Mouse (Mus musculus) embryonic facial prominence, embryonic 11.5 days (tissue): Measurements from ENCODE around the gene Aldh5a1. TPM values are rescaled to one million over a fixed set of nuclear protein-coding genes. Genes with fewer than 3 reads are reported as not detected.
A peak's percentile ranks its signal among the peaks of the same experiment; 100 is the strongest.
"Not testable (repeated sequence)": the region's sequence is repeated elsewhere in the genome, so short reads cannot be mapped to it uniquely, and the experiment has no call there.

ENCODE experiments used
- ATAC-seq: fragments of 200-750 bp; cut with Nextera tagmentation; replicated peaks from 2 replicates; pipeline ENCODE4 v1.8.0; 2017; ENCODE audit warnings: low read depth; ENCODE audit not compliant: insufficient number of reproducible peaks, low FRiP score, low TSS enrichment
- DNase-seq: peaks from one replicate; pipeline ENCODE4 v3.0.0-alpha.2; 2015; ENCODE audit warnings: low spot score
- H3K27ac ChIP-seq: fragments of 300-500 bp; sonication (generic); replicated peaks from 2 replicates; pipeline ENCODE4 v1.5.1; 2014; ENCODE audit warnings: mild to moderate bottlenecking, low read depth, low read length, control low read depth
- H3K27me3 ChIP-seq: fragments of 300-500 bp; sonication (generic); 2 replicates; pipeline ENCODE4 v1.6.1; 2014; ENCODE audit warnings: mild to moderate bottlenecking, low read length, moderate library complexity, mixed read lengths; ENCODE audit not compliant: control insufficient read depth, insufficient read depth
- H3K36me3 ChIP-seq: fragments of 300-500 bp; sonication (generic); replicated peaks from 2 replicates; pipeline ENCODE4 v1.6.1; 2014; ENCODE audit warnings: low read depth, mild to moderate bottlenecking, low read length, moderate library complexity, mixed read lengths; ENCODE audit not compliant: control insufficient read depth, insufficient read depth
- H3K4me1 ChIP-seq: fragments of 300-500 bp; sonication (generic); 2 replicates; pipeline ENCODE4 v1.6.1; 2014; ENCODE audit warnings: low read length, mixed read lengths; ENCODE audit not compliant: control insufficient read depth, insufficient read depth
- H3K4me2 ChIP-seq: fragments of 300-500 bp; sonication (generic); 2 replicates; pipeline ENCODE4 v1.6.1; 2014; ENCODE audit warnings: low read depth, mild to moderate bottlenecking, control low read depth, low read length, moderate library complexity
- H3K4me3 ChIP-seq: fragments of 300-500 bp; sonication (generic); 2 replicates; pipeline ENCODE4 v1.5.1; 2014; ENCODE audit warnings: low read depth, low read length, control low read depth
- H3K9ac ChIP-seq: fragments of 300-500 bp; sonication (generic); replicated peaks from 2 replicates; pipeline ENCODE4 v1.6.1; 2014; ENCODE audit warnings: mild to moderate bottlenecking, control low read depth, low read length
- H3K9me3 ChIP-seq: fragments of 300-500 bp; sonication (generic); replicated peaks from 2 replicates; pipeline ENCODE4 v1.6.1; 2016; ENCODE audit warnings: mild to moderate bottlenecking, low read length, inconsistent platforms, mixed read lengths; ENCODE audit not compliant: control insufficient read depth
- WGBS: fragments of 180-500 bp; shearing (Covaris S2); extraction: QIAGEN DNeasy Blood & Tissue Kit; methylation state at CpG from one replicate; pipeline ENCODE4 v1.1.7; 2014; 5-methylcytosine and 5-hydroxymethylcytosine counted together
- polyA plus RNA-seq: library from polyadenylated mRNA; unstranded; fragments of >200 nt; fragmentation: Nextera tagmentation; extraction: Ambion mirVana; gene quantifications from 2 replicates; pipeline ENCODE4 v1.2.1, GENCODE M21; 2014

Gene Aldh5a1
- polyA plus RNA-seq, result 7.5 and 7.8 TPM in 2 replicates

- no peak within 1 kb of the TSS for H3K27ac ChIP-seq
- peak within 1 kb of the TSS; percentile 86 for H3K4me2 ChIP-seq
- under 1% methylated on average over 74 of the region's 75 CpGs for WGBS
- peak within 1 kb of the TSS; percentile 90 for H3K9ac ChIP-seq
- no peaks in the 10 kb centered on the region for H3K4me1 ChIP-seq
- no peaks in the 10 kb centered on the region; the same call in 1 of the 2 replicates for H3K27me3 ChIP-seq
- ATAC-seq (peak; percentile 75), DNase-seq (peak; percentile 83)
- H3K4me3 ChIP-seq, result peak within 1 kb of the TSS; percentile 79
- no peaks in the 10 kb centered on the region for H3K36me3 ChIP-seq
- H3K9me3 ChIP-seq, result no peaks in the 10 kb centered on the region
These were observed at the start of gene Aldh5a1 for GRCm38 (mm10) chr13:24937108-24937838. Gene Aldh5a1 (minus strand): TSS chr13:24937661.

- Histone ChIP-seq H3K9me3 (no peaks in the 10 kb centered on the region), H3K36me3 (no peaks in the 10 kb centered on the region; the same call in 1 of the 2 replicates), H3K4me1 (no peaks in the 10 kb centered on the region), H3K27me3 (no peaks in the 10 kb centered on the region), H3K4me3 (no peak overlapping the region), H3K9ac (no peak overlapping the region), H3K27ac (no peak overlapping the region), H3K4me2 (no peak overlapping the region)
- ATAC-seq, result no peak
- DNase-seq, result no peak
- 40% methylated on average over 2 of the region's 2 CpGs for WGBS
These were observed 48.0 kb upstream of the Aldh5a1 start for GRCm38 (mm10) chr13:24985435-24985834.

DNA sequence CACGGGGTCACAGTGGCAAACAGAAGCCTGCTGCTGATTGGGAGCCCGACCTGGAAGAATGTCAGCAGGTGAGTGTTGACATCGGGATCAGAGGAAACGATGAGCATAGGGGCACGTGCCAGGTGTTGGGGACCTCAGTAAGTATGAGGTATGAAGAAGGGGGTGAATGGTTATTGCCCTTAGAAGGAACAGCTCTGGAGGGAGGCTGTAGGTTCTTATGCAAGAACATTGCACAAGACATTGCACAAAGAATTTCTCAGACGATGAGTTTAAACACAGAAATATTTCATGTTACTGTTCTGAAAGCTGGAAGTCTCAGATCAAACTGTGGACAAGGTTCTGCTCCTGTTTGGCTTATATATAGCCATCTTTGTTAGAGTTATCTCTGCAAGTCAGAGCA, 43.6 kb upstream of the Aldh5a1 start:
- WGBS, result 85% methylated on average over 6 of the region's 6 CpGs
- ATAC-seq (no peak), DNase-seq (no peak)
- Histone ChIP-seq H3K4me2 (no peak overlapping the region), H3K27ac (no peak overlapping the region), H3K9ac (no peak overlapping the region), H3K4me3 (no peak overlapping the region), H3K27me3 (no peaks in the 10 kb centered on the region), H3K9me3 (no peaks in the 10 kb centered on the region), H3K36me3 (no peaks in the 10 kb centered on the region), H3K4me1 (no peaks in the 10 kb centered on the region)

DNA sequence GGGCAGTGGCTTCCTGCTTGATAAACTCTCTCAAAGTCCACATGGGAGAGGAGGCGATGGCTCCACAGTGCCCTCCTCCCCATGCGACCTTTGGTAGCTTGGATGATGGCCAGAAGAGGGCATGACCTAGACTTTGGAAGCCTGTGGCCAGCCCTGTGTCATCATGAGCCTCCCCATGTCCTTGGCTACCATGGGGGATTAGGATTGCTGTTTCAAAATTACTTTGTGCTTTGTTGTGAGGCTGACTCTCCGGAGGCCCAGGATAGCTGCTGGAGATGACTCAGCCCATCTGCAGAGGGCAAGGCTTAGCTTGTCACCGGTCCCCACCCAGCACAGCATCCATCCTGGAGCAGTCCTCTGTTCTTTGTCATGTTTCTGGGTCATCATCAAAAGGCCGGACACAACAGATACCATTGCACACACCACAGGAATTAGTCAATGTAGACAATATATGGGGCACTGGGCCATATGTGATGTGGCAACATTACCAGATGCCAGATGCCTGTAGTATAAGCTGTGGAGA, 40.4 kb upstream of the Aldh5a1 start:
- ATAC-seq, result no peak
- no peak overlapping the region for H3K4me2 ChIP-seq
- no peaks in the 10 kb centered on the region for H3K4me1 ChIP-seq
- no peak for DNase-seq
- H3K4me3 ChIP-seq, result no peak overlapping the region
- H3K9me3 ChIP-seq, result no peaks in the 10 kb centered on the region
- no peaks in the 10 kb centered on the region for H3K27me3 ChIP-seq
- no peaks in the 10 kb centered on the region for H3K36me3 ChIP-seq
- 87% methylated on average over 5 of the region's 5 CpGs for WGBS
- H3K27ac ChIP-seq, result no peak overlapping the region
- no peak overlapping the region for H3K9ac ChIP-seq

DNA sequence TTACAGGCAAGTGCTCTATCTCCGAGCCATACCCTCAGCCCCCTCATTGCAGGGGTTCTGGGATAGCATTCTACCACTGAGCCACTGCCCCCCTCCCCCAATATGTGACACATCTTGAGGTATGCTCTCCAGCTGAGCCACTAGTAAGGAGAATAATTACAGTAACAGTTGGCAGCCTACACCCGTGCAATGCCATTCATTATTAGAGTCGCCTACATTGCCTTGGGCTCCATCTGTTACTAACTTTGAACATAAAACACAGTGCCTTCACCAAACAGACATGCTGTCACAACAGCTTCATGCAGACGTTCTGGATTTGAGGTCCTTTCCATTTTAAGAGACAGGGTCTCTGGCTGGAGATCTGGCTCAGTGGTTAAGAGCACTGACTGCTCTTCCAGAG, 38.9 kb upstream of the Aldh5a1 start:
- DNase-seq, result no peak
- Histone ChIP-seq H3K27me3 (no peaks in the 10 kb centered on the region), H3K9ac (no peak overlapping the region), H3K27ac (no peak overlapping the region), H3K9me3 (no peaks in the 10 kb centered on the region), H3K4me2 (no peak overlapping the region), H3K36me3 (no peaks in the 10 kb centered on the region), H3K4me1 (no peaks in the 10 kb centered on the region), H3K4me3 (no peak overlapping the region)
- no peak for ATAC-seq
- WGBS, result 69% methylated on average over 4 of the region's 4 CpGs

DNA sequence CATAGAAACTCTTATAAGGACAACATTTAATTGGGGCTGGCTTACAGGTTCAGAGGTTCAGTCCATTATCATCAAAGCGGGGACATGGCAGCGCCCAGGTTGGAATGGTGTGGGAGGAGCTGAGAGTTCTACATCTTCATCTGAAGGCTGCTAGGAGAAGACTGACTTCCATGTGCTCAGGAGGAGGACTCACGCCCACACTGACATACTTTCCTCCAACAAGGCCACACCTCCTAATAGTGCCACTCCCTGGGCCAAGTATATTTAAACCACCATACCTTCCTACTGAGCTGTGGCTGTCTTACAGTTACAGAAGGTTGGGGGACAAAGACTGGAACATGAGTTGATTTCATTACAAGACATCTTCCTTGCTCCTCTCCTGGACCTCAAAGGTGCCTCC, 34.3 kb upstream of the Aldh5a1 start:
- ATAC-seq, H3K9me3 ChIP-seq, H3K4me1 ChIP-seq, DNase-seq, H3K4me3 ChIP-seq, H3K36me3 ChIP-seq, H3K4me2 ChIP-seq, H3K9ac ChIP-seq, H3K27me3 ChIP-seq, H3K27ac ChIP-seq: not testable (repeated sequence)
- 92% methylated on average over 3 of the region's 3 CpGs for WGBS

DNA sequence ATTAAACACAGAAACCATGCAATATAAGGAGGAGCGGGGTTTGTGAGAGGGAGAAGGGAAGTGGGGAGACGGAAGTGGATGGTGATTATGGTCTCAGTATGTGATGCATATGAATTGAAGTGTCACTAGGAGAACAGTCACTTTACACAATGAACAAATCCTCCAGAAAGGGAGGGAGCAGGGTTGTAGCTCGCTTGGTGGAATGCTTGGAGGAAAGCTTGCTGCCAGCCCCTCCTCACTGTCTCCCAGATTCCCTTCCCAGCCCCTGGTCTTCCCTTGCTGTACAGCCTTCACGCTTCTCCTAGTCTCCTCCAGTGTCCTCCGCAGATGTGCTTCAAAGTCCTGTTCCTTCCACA, 28.4 kb upstream of the Aldh5a1 start:
- DNase-seq (no peak), ATAC-seq (no peak)
- H3K9me3 ChIP-seq, result no peaks in the 10 kb centered on the region
- no peak overlapping the region for H3K4me2 ChIP-seq
- H3K4me1 ChIP-seq, result no peaks in the 10 kb centered on the region
- no peaks in the 10 kb centered on the region for H3K36me3 ChIP-seq
- no peak overlapping the region; the same call in 1 of the 2 replicates for H3K4me3 ChIP-seq
- no peak overlapping the region; the same call in 1 of the 2 replicates for H3K9ac ChIP-seq
- 29% methylated on average over 5 of the region's 5 CpGs for WGBS
- no peaks in the 10 kb centered on the region for H3K27me3 ChIP-seq
- H3K27ac ChIP-seq, result no peak overlapping the region

- H3K27ac ChIP-seq, result no peak overlapping the region
- ATAC-seq (no peak), DNase-seq (peak; percentile 41)
- H3K4me3 ChIP-seq, result no peak overlapping the region; the same call in 1 of the 2 replicates
- H3K36me3 ChIP-seq, result no peaks in the 10 kb centered on the region
- peak overlapping the region; percentile 39 for H3K4me2 ChIP-seq
- no peaks in the 10 kb centered on the region for H3K9me3 ChIP-seq
- no peaks in the 10 kb centered on the region for H3K4me1 ChIP-seq
- no peaks in the 10 kb centered on the region for H3K27me3 ChIP-seq
- no peak overlapping the region; the same call in 1 of the 2 replicates for H3K9ac ChIP-seq
- 19% methylated on average over 15 of the region's 15 CpGs for WGBS
These were observed 27.8 kb upstream of the Aldh5a1 start for GRCm38 (mm10) chr13:24965130-24965845.
